Mouse (Mus musculus) ES-E14 (cell line): ENCODE data around the gene Ascc1.

ENCODE experiments used
- HCFC1 ChIP-seq: IDR thresholded peaks from 2 replicates; pipeline ENCODE4 v1.6.1; 2012; ENCODE audit warnings: low read length, inconsistent platforms, borderline replicate concordance; ENCODE audit not compliant: insufficient read depth
- ZC3H11A ChIP-seq: IDR thresholded peaks from 2 replicates; pipeline ENCODE4 v1.6.1; 2012; ENCODE audit warnings: low read depth, mild to moderate bottlenecking, inconsistent platforms, low read length, borderline replicate concordance
- ZNF384 ChIP-seq: IDR thresholded peaks from 2 replicates; pipeline ENCODE4 v1.6.1; 2012; ENCODE audit warnings: low read depth, low read length, inconsistent platforms

DNA sequence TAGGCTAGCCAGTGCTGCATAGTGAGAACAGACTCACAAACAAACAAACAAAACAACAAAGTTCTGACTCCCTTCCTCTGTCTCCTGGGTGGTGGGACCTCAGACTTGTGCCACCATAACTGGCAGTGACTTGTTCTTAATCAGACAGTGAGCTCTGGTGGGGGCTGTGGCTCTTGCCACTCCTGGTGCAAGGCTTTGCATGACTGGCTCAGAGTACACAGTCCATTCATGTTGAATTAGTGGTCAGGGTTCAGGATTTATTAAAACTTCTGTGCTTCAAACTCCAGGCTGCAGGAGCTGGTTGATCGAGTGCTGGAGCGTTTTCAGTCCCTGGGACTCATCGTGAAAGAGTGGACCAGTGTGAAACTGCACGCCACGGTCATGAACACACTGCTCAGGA lies 59.6 kb downstream of the Ascc1 start:
- TF ChIP-seq ZC3H11A, result no peak
- TF ChIP-seq HCFC1, result no peak
- no peak for TF ChIP-seq ZNF384
